Mouse (Mus musculus): ENCODE data around the gene Cilp. TPM values are rescaled to one million over a fixed set of nuclear protein-coding genes. Genes with fewer than 3 reads are reported as not detected.

The Cilp gene
- polyA plus RNA-seq, 1 experiment = not detected

GRCm38 (mm10) chr9:65233243-65233985, 31.6 kb upstream of the Cilp start:
- no peak overlapping the region for H3K4me3 ChIP-seq (replicated peaks)
- peaks cover 96% of the 10 kb centered on the region for H3K36me3 ChIP-seq (ENCODE audit: control insufficient read depth)
- H3K27me3 ChIP-seq (ENCODE audit: control insufficient read depth) = no peaks in the 10 kb centered on the region
- no peaks in the 10 kb centered on the region for H3K9me3 ChIP-seq (ENCODE audit: control insufficient read depth, low read length)
- H3K4me1 ChIP-seq (ENCODE audit: control insufficient read depth) = peaks cover 4% of the 10 kb centered on the region
- TF ChIP-seq TAL1 (IDR thresholded peaks at IDR 0.05; ENCODE audit: low read length) = no peak
- TF ChIP-seq GATA1 (IDR thresholded peaks at IDR 0.05; ENCODE audit: low read length) = no peak

- H3K9me3 ChIP-seq (ENCODE audit: control insufficient read depth, low read length) = no peaks in the 10 kb centered on the region
These were observed 30.2 kb upstream of the Cilp start for GRCm38 (mm10) chr9:65234734-65235133.

GRCm38 (mm10) chr9:65235601-65236000, 29.4 kb upstream of the Cilp start:
- TF ChIP-seq TAL1 (IDR thresholded peaks at IDR 0.05; ENCODE audit: low read length) (no peak), GATA1 (IDR thresholded peaks at IDR 0.05; ENCODE audit: low read length) (no peak)
- H3K9me3 ChIP-seq (ENCODE audit: control insufficient read depth, low read length) = no peaks in the 10 kb centered on the region
- H3K36me3 ChIP-seq (ENCODE audit: control insufficient read depth) = peaks cover 77% of the 10 kb centered on the region
- no peaks in the 10 kb centered on the region for H3K27me3 ChIP-seq (ENCODE audit: control insufficient read depth)
- peaks cover 4% of the 10 kb centered on the region for H3K4me1 ChIP-seq (ENCODE audit: control insufficient read depth)
- H3K4me3 ChIP-seq (replicated peaks) = no peak overlapping the region

More at GRCm38 (mm10) chr9:65234734-65235133, 30.2 kb upstream of the Cilp start:
- Histone ChIP-seq H3K4me3 (replicated peaks) (no peak overlapping the region), H3K4me1 (ENCODE audit: control insufficient read depth) (peaks cover 4% of the 10 kb centered on the region), H3K27me3 (ENCODE audit: control insufficient read depth) (no peaks in the 10 kb centered on the region), H3K36me3 (ENCODE audit: control insufficient read depth) (peaks cover 86% of the 10 kb centered on the region)
- TF ChIP-seq TAL1 (IDR thresholded peaks at IDR 0.05; ENCODE audit: low read length) (no peak), GATA1 (IDR thresholded peaks at IDR 0.05; ENCODE audit: low read length) (no peak)

- Histone ChIP-seq H3K27me3 (ENCODE audit: control insufficient read depth) (no peaks in the 10 kb centered on the region), H3K9me3 (ENCODE audit: control insufficient read depth, low read length) (no peaks in the 10 kb centered on the region), H3K4me3 (replicated peaks) (no peak overlapping the region), H3K4me1 (ENCODE audit: control insufficient read depth) (peaks cover 4% of the 10 kb centered on the region), H3K36me3 (ENCODE audit: control insufficient read depth) (peaks cover 57% of the 10 kb centered on the region)
- TF ChIP-seq GATA1 (IDR thresholded peaks at IDR 0.05; ENCODE audit: low read length) (no peak), TAL1 (IDR thresholded peaks at IDR 0.05; ENCODE audit: low read length) (no peak)
These were observed 27.4 kb upstream of the Cilp start for GRCm38 (mm10) chr9:65237616-65238015.

GRCm38 (mm10) chr9:65238191-65238760, 26.7 kb upstream of the Cilp start:
- Histone ChIP-seq H3K27me3 (ENCODE audit: control insufficient read depth) (no peaks in the 10 kb centered on the region), H3K4me1 (ENCODE audit: control insufficient read depth) (peaks cover 4% of the 10 kb centered on the region), H3K9me3 (ENCODE audit: control insufficient read depth, low read length) (no peaks in the 10 kb centered on the region), H3K4me3 (replicated peaks) (no peak overlapping the region), H3K36me3 (ENCODE audit: control insufficient read depth) (peaks cover 50% of the 10 kb centered on the region)
- TF ChIP-seq GATA1 (IDR thresholded peaks at IDR 0.05; ENCODE audit: low read length) (no peak), TAL1 (IDR thresholded peaks at IDR 0.05; ENCODE audit: low read length) (no peak)

GRCm38 (mm10) chr9:65239176-65239575, 25.8 kb upstream of the Cilp start:
- no peak for TF ChIP-seq TAL1 (IDR thresholded peaks at IDR 0.05; ENCODE audit: low read length)
- TF ChIP-seq GATA1 (IDR thresholded peaks at IDR 0.05; ENCODE audit: low read length) = no peak
- Histone ChIP-seq H3K4me1 (ENCODE audit: control insufficient read depth) (no peaks in the 10 kb centered on the region), H3K4me3 (replicated peaks) (no peak overlapping the region), H3K27me3 (ENCODE audit: control insufficient read depth) (no peaks in the 10 kb centered on the region), H3K36me3 (ENCODE audit: control insufficient read depth) (peaks cover 43% of the 10 kb centered on the region), H3K9me3 (ENCODE audit: control insufficient read depth, low read length) (no peaks in the 10 kb centered on the region)

- no peak for TF ChIP-seq GATA1 (IDR thresholded peaks at IDR 0.05; ENCODE audit: low read length)
- TF ChIP-seq TAL1 (IDR thresholded peaks at IDR 0.05; ENCODE audit: low read length) = no peak
- Histone ChIP-seq H3K27me3 (ENCODE audit: control insufficient read depth) (no peaks in the 10 kb centered on the region), H3K36me3 (ENCODE audit: control insufficient read depth) (peaks cover 37% of the 10 kb centered on the region), H3K4me3 (replicated peaks) (no peak overlapping the region), H3K4me1 (ENCODE audit: control insufficient read depth) (no peaks in the 10 kb centered on the region), H3K9me3 (ENCODE audit: control insufficient read depth, low read length) (no peaks in the 10 kb centered on the region)
These were observed 25.2 kb upstream of the Cilp start for GRCm38 (mm10) chr9:65239731-65240130.

- H3K4me3 ChIP-seq (replicated peaks) = no peak overlapping the region
- H3K36me3 ChIP-seq (ENCODE audit: control insufficient read depth) = peaks cover 30% of the 10 kb centered on the region
- H3K4me1 ChIP-seq (ENCODE audit: control insufficient read depth) = no peaks in the 10 kb centered on the region
- H3K27me3 ChIP-seq (ENCODE audit: control insufficient read depth) = no peaks in the 10 kb centered on the region
- TF ChIP-seq GATA1 (IDR thresholded peaks at IDR 0.05; ENCODE audit: low read length) = no peak
- no peak for TF ChIP-seq TAL1 (IDR thresholded peaks at IDR 0.05; ENCODE audit: low read length)
- no peaks in the 10 kb centered on the region for H3K9me3 ChIP-seq (ENCODE audit: control insufficient read depth, low read length)
These were observed 24.4 kb upstream of the Cilp start for GRCm38 (mm10) chr9:65240587-65240986.

GRCm38 (mm10) chr9:65241973-65242372, 23.0 kb upstream of the Cilp start:
- Histone ChIP-seq H3K36me3 (ENCODE audit: control insufficient read depth) (peaks cover 16% of the 10 kb centered on the region), H3K27me3 (ENCODE audit: control insufficient read depth) (no peaks in the 10 kb centered on the region), H3K9me3 (ENCODE audit: control insufficient read depth, low read length) (no peaks in the 10 kb centered on the region), H3K4me1 (ENCODE audit: control insufficient read depth) (no peaks in the 10 kb centered on the region), H3K4me3 (replicated peaks) (no peak overlapping the region)
- no peak for TF ChIP-seq GATA1 (IDR thresholded peaks at IDR 0.05; ENCODE audit: low read length)
- TF ChIP-seq TAL1 (IDR thresholded peaks at IDR 0.05; ENCODE audit: low read length) = no peak
